8 mouse cellular contexts compared by ENCODE assay signal in the genomic region with DNA sequence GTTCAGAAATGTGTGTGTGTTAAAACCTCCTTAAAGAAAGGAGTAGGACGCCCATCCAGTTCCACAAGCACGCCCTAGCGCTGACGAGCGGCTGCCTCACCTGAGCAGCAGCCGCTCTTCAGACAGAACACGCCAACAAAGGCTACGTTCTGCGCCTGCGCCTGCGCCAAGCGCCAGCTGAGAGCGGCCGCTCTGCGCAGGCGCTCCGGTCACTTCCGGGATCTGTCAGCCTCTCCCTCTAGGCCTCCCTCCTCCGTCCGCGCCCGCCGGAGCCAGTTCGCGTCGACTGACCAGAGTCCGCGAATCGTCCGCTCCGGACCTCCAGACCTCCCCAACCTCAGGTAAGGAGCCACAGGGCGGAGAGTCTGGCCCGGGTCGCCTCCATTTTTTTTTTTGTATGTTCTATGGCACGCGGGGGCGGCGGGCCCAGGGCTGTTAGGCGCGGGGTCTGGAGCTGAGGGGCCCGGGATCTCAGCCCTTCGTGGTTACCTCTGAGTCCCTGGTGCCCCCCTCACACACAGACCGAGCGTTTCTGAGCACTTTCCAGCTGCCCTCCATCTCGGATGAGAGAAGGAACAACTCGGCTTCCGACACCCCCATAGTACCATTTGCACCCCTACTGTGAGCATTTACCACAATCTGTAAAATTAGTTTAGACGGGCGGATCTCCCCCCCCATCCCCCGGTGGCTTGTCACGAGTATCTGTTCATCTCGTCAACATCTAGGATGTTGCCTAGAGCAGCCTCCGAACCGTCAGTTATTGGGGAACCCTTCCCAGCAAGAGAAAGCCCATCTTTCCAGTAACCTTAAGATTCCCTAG. TPM values are rescaled to one million over a fixed set of nuclear protein-coding genes. Genes with fewer than 3 reads are reported as not detected.
DNase-seq lines count a peak whose midpoint lies in the region; ATAC-seq and TF ChIP-seq lines count a peak whose summit lies in the region.

TSS of gene Arpc1a (plus strand) at position 199 of the 820 bp plus-strand sequence.
TSS of gene Kpna7 (minus strand) at position 399 of the 820 bp plus-strand sequence.

- peak within 1 kb of the TSS; percentile 50; the same call in 1 of the 2 replicates for H3K27ac ChIP-seq in bone marrow, adult 2 months (ENCODE audit: control insufficient read depth, insufficient read depth, low read depth, low read length, poor library complexity)
- H3K27ac ChIP-seq in embryonic facial prominence, embryonic 15.5 days (replicated peaks), result peak within 1 kb of the TSS; percentile 78
- H3K27ac ChIP-seq in kidney, embryonic 14.5 days (ENCODE audit: low read depth, low read length), result peak within 1 kb of the TSS; percentile 73; the same call in 1 of the 2 replicates
- peak within 1 kb of the TSS; percentile 84 for H3K27ac ChIP-seq in limb, embryonic 15.5 days

- peak within 1 kb of the TSS; percentile 74 for H3K4me2 ChIP-seq in embryonic facial prominence, embryonic 15.5 days (replicated peaks)
- H3K4me2 ChIP-seq in kidney, embryonic 14.5 days (replicated peaks; ENCODE audit: low read depth, low read length), result peak within 1 kb of the TSS; percentile 82
- peak within 1 kb of the TSS; percentile 56 for H3K4me2 ChIP-seq in limb, embryonic 15.5 days

- ATAC-seq in embryonic facial prominence, embryonic 15.5 days (ENCODE audit: insufficient number of reproducible peaks, low FRiP score, low TSS enrichment, low read depth), result peak; percentile 95
- peak; percentile 98 for ATAC-seq in kidney, embryonic 14.5 days (ENCODE audit: low FRiP score, low TSS enrichment)
- peak; percentile 92 for ATAC-seq in limb, embryonic 15.5 days (ENCODE audit: insufficient number of reproducible peaks, low FRiP score, low TSS enrichment, low read depth)

- peak within 1 kb of the TSS; percentile 79 for H3K4me3 ChIP-seq in bone marrow, adult 2 months (replicated peaks; ENCODE audit: control insufficient read depth, low read depth, low read length)
- peak within 1 kb of the TSS; percentile 92 for H3K4me3 ChIP-seq in embryonic facial prominence, embryonic 15.5 days (replicated peaks)
- peak within 1 kb of the TSS; percentile 76 for H3K4me3 ChIP-seq in kidney, embryonic 14.5 days (ENCODE audit: low read length)
- peak within 1 kb of the TSS; percentile 86 for H3K4me3 ChIP-seq in limb, embryonic 15.5 days

- peak within 1 kb of the TSS; percentile 93 for H3K9ac ChIP-seq in embryonic facial prominence, embryonic 15.5 days
- H3K9ac ChIP-seq in kidney, embryonic 14.5 days (ENCODE audit: low read depth, low read length), result peak within 1 kb of the TSS; percentile 82
- H3K9ac ChIP-seq in limb, embryonic 15.5 days, result peak within 1 kb of the TSS; percentile 98

- TF ChIP-seq POLR2A in bone marrow, adult 2 months (IDR thresholded peaks at IDR 0.05; ENCODE audit: borderline replicate concordance, control insufficient read depth, low read depth, low read length), result peak; percentile 76; the same call in 1 of the 2 replicates

- WGBS in bone marrow, adult 2 months, result under 1% methylated on average over 54 of the region's 54 CpGs
- under 1% methylated on average over 54 of the region's 54 CpGs for WGBS in embryonic facial prominence, embryonic 15.5 days
- WGBS in kidney, embryonic 14.5 days, result under 1% methylated on average over 54 of the region's 54 CpGs
- WGBS in limb, embryonic 15.5 days, result under 1% methylated on average over 54 of the region's 54 CpGs

- no peaks in the 10 kb centered on the region for H3K9me3 ChIP-seq in embryonic facial prominence, embryonic 15.5 days (replicated peaks)
- H3K9me3 ChIP-seq in kidney, embryonic 14.5 days (ENCODE audit: control insufficient read depth, low read length), result no peaks in the 10 kb centered on the region
- no peaks in the 10 kb centered on the region for H3K9me3 ChIP-seq in limb, embryonic 15.5 days

- no peaks in the 10 kb centered on the region for H3K27me3 ChIP-seq in embryonic facial prominence, embryonic 15.5 days
- no peaks in the 10 kb centered on the region for H3K27me3 ChIP-seq in kidney, embryonic 14.5 days (ENCODE audit: control insufficient read depth, insufficient read depth, low read length)
- no peaks in the 10 kb centered on the region for H3K27me3 ChIP-seq in limb, embryonic 15.5 days

- H3K36me3 ChIP-seq in embryonic facial prominence, embryonic 15.5 days, result peaks cover 7% of the 10 kb centered on the region; the same call in 1 of the 2 replicates
- H3K36me3 ChIP-seq in kidney, embryonic 14.5 days (ENCODE audit: control insufficient read depth, insufficient read depth, low read length), result peaks cover under 1% of the 10 kb centered on the region; the same call in 1 of the 2 replicates
- H3K36me3 ChIP-seq in limb, embryonic 15.5 days, result 0 out of 2 replicates have a peak, but pooled peaks cover 8% of the 10 kb centered on the region

- peak; percentile 94 for DNase-seq in 416B (ENCODE audit: low read depth)
- peak; percentile 92 for DNase-seq in heart, adult 9 months (ENCODE audit: low spot score in 2 of 2)
- DNase-seq in monocyte, adult 2 months (ENCODE audit: low read depth in 1 of 2, low spot score in 2 of 2), result peak; percentile 47 to 73
- peak; percentile 93 to 94 for DNase-seq in spleen, postnatal 36 days (ENCODE audit: low spot score in 2 of 2)

- no peaks in the 10 kb centered on the region; the same call in 1 of the 2 replicates for H3K4me1 ChIP-seq in bone marrow, adult 2 months (ENCODE audit: control insufficient read depth, insufficient read depth, low read length)
- peaks cover 11% of the 10 kb centered on the region for H3K4me1 ChIP-seq in embryonic facial prominence, embryonic 15.5 days
- peaks cover 9% of the 10 kb centered on the region for H3K4me1 ChIP-seq in kidney, embryonic 14.5 days (ENCODE audit: control insufficient read depth, insufficient read depth, low read length)
- H3K4me1 ChIP-seq in limb, embryonic 15.5 days, result peaks cover 10% of the 10 kb centered on the region

- no peak for TF ChIP-seq CTCF in bone marrow, adult 2 months (IDR thresholded peaks at IDR 0.05; ENCODE audit: control insufficient read depth, insufficient read depth, low read length)

RNA-seq across cellular contexts. Expression of gene Arpc1a, which starts in this region (rescaled TPM):
- 46.8 and 114 TPM in 2 replicates for polyA plus RNA-seq in bone marrow, adult 2 months (2011; ENCODE audit: insufficient read depth, insufficient read length, low replicate concordance, missing spikeins)
- polyA plus RNA-seq in embryonic facial prominence, embryonic 15.5 days (2015; fragmentation: Nextera tagmentation; extraction: Ambion mirVana), result 143 and 147 TPM in 2 replicates
- polyA plus RNA-seq in kidney, embryonic 14.5 days (2014; fragmentation: Nextera tagmentation; extraction: Ambion mirVana), result 138 and 149 TPM in 2 replicates
- 143 and 147 TPM in 2 replicates for polyA plus RNA-seq in limb, embryonic 15.5 days (2015; fragmentation: Nextera tagmentation; extraction: Ambion mirVana)

RNA-seq across cellular contexts. Expression of gene Kpna7, which starts in this region (rescaled TPM):
- 7.0 TPM in 1 of 2 replicates, not detected in the other for polyA plus RNA-seq in bone marrow, adult 2 months (2011; ENCODE audit: insufficient read depth, insufficient read length, low replicate concordance, missing spikeins)
- polyA plus RNA-seq in embryonic facial prominence, embryonic 15.5 days (2015; fragmentation: Nextera tagmentation; extraction: Ambion mirVana), result not detected in 2 replicates
- not detected in 2 replicates for polyA plus RNA-seq in kidney, embryonic 14.5 days (2014; fragmentation: Nextera tagmentation; extraction: Ambion mirVana)
- not detected in 2 replicates for polyA plus RNA-seq in limb, embryonic 15.5 days (2015; fragmentation: Nextera tagmentation; extraction: Ambion mirVana)

Comparison
In these comparisons a context has a peak if more than half of its experiments do, and no peak if none do; other contexts are left out.
1. Peak in every context shown above with its lines: DNase-seq, ATAC-seq, H3K4me3 ChIP-seq and H3K27ac ChIP-seq.